Mouse (Mus musculus) erythroblast, embryonic 14.5 days (primary cell): ENCODE results near the gene Rap1gap2.

ENCODE experiments used
- GATA1 ChIP-seq: IDR thresholded peaks from 2 replicates; pipeline ENCODE4 v1.6.1; 2012; ENCODE audit warnings: low read length, inconsistent platforms, mixed read lengths
- TAL1 ChIP-seq: IDR thresholded peaks from 3 replicates; pipeline ENCODE4 v1.6.1; 2012; ENCODE audit warnings: low read length, inconsistent platforms, mixed read lengths

- TF ChIP-seq TAL1 (no peak), GATA1 (no peak)
Measured at GRCm38 (mm10) chr11:74536140-74536842, 74.4 kb downstream of the Rap1gap2 start.
